Mouse (Mus musculus): ENCODE data around the gene Mindy1. TPM values are rescaled to one million over a fixed set of nuclear protein-coding genes. Genes with fewer than 3 reads are reported as not detected.

Gene Mindy1
- polyA plus RNA-seq, 2 experiments: 45.6 to 45.8 TPM

DNA sequence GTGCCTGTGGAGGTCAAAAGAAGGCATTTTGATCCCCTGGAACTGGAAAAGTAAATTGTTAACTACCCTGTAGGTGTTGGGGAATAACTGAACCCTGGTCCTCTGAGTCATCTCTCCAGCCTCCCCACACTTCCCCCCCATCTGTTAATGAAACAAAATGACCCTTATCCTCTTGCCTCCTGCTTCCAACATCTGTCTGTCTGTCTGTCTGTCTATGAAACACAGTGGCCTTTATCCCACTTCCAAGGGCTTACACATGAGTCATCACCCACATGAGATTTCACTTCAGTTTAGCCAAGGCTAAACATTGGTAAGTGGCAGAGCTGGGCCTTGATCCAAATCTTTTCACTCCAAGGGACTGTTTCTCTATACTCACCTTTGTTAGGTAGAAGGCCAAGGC is 13.3 kb upstream of the Mindy1 start:
- Histone ChIP-seq H3K4me2 (replicated peaks; ENCODE audit: low read depth, low read length, severe bottlenecking) (no peak overlapping the region), H3K4me1 (ENCODE audit: control insufficient read depth, insufficient read depth, low read length) (no peaks in the 10 kb centered on the region), H3K9ac (ENCODE audit: low read depth, low read length, severe bottlenecking) (no peak overlapping the region), H3K27ac (replicated peaks; ENCODE audit: low read depth, low read length) (no peak overlapping the region), H3K27me3 (ENCODE audit: control insufficient read depth, insufficient read depth, low read length) (no peaks in the 10 kb centered on the region), H3K36me3 (ENCODE audit: control insufficient read depth, insufficient read depth, low read length) (peaks cover 50% of the 10 kb centered on the region), H3K9me3 (ENCODE audit: control insufficient read depth, low read length) (no peaks in the 10 kb centered on the region), H3K4me3 (replicated peaks; ENCODE audit: low read length) (no peak overlapping the region)
- ATAC-seq (ENCODE audit: low FRiP score, low read depth) (no peak), DNase-seq (ENCODE audit: low spot score) (no peak)
- no peak for TF ChIP-seq POLR2A (IDR thresholded peaks at IDR 0.05; ENCODE audit: borderline replicate concordance, extremely low read depth, insufficient read depth, insufficient read length)

DNA sequence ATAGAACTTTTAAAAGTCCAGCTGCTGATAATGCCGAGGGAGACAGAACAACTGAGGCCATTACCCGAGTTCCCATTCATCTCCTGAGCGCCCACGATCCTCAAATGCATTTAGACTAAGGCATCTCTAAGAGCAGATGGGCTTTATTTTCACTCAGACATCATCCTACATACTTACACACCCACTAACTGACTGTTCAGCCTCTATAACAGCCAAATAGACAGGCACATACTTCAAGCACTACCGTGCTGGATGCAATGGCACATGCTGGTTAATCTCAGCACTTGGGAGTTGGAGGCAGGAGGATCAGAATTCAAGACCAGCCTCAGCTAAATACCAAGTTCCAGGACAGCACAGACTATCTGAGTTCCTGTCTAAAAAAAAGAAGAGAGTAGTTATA is 11.4 kb upstream of the Mindy1 start:
- Histone ChIP-seq H3K4me3 (replicated peaks; ENCODE audit: low read length) (no peak overlapping the region), H3K9me3 (ENCODE audit: control insufficient read depth, low read length) (no peaks in the 10 kb centered on the region), H3K4me2 (replicated peaks; ENCODE audit: low read depth, low read length, severe bottlenecking) (no peak overlapping the region), H3K9ac (ENCODE audit: low read depth, low read length, severe bottlenecking) (no peak overlapping the region), H3K27ac (replicated peaks; ENCODE audit: low read depth, low read length) (no peak overlapping the region), H3K4me1 (ENCODE audit: control insufficient read depth, insufficient read depth, low read length) (no peaks in the 10 kb centered on the region), H3K27me3 (ENCODE audit: control insufficient read depth, insufficient read depth, low read length) (no peaks in the 10 kb centered on the region), H3K36me3 (ENCODE audit: control insufficient read depth, insufficient read depth, low read length) (peaks cover 35% of the 10 kb centered on the region)
- no peak for DNase-seq (ENCODE audit: low spot score)
- ATAC-seq (ENCODE audit: low FRiP score, low read depth): no peak
- TF ChIP-seq POLR2A (IDR thresholded peaks at IDR 0.05; ENCODE audit: borderline replicate concordance, extremely low read depth, insufficient read depth, insufficient read length): no peak
- 90% methylated on average over 5 of the region's 5 CpGs for WGBS

DNA sequence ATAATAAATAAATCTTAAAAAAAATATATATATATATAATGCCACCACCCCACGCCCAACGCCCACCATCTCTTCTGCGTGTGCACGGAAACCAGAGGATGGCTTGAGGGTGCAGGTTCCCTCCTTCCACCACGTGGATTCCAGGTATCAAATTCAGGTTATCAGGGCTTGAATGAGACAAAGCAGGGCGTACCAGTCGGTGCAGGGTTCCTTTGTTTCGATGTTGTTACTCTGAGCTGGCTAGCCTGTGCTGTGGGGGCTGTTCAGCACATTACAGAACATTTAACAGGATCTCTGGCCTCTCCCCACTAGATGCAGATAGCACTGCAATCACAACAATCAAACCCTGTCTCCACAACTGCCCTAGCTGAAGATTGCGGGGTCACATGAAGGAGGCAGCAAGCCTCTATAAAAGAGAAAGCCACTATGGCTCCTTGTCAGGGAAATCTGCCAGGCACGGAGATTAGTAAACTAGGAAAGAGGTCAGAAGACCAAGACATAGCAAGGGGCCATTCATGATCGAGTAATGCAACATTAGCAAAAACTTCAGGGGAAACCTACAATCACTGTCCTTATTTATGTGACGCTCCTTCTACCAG is 10.3 kb upstream of the Mindy1 start:
- no peaks in the 10 kb centered on the region for H3K27me3 ChIP-seq (ENCODE audit: control insufficient read depth, insufficient read depth, low read length)
- no peak for ATAC-seq (ENCODE audit: low FRiP score, low read depth)
- H3K9ac ChIP-seq (ENCODE audit: low read depth, low read length, severe bottlenecking): no peak overlapping the region
- DNase-seq (ENCODE audit: low spot score): no peak
- no peak overlapping the region for H3K27ac ChIP-seq (replicated peaks; ENCODE audit: low read depth, low read length)
- H3K36me3 ChIP-seq (ENCODE audit: control insufficient read depth, insufficient read depth, low read length): peaks cover 35% of the 10 kb centered on the region
- no peak overlapping the region for H3K4me2 ChIP-seq (replicated peaks; ENCODE audit: low read depth, low read length, severe bottlenecking)
- no peaks in the 10 kb centered on the region for H3K4me1 ChIP-seq (ENCODE audit: control insufficient read depth, insufficient read depth, low read length)
- H3K9me3 ChIP-seq (ENCODE audit: control insufficient read depth, low read length): no peaks in the 10 kb centered on the region
- no peak overlapping the region for H3K4me3 ChIP-seq (replicated peaks; ENCODE audit: low read length)
- WGBS: 88% methylated on average over 12 of the region's 12 CpGs
- no peak for TF ChIP-seq POLR2A (IDR thresholded peaks at IDR 0.05; ENCODE audit: borderline replicate concordance, extremely low read depth, insufficient read depth, insufficient read length)

GRCm38 (mm10) chr3:95273471-95273870 is 7.7 kb upstream of the Mindy1 start:
- H3K27me3 ChIP-seq (ENCODE audit: control insufficient read depth, insufficient read depth, low read length): no peaks in the 10 kb centered on the region
- H3K4me2 ChIP-seq (replicated peaks; ENCODE audit: low read depth, low read length, severe bottlenecking): no peak overlapping the region
- DNase-seq (ENCODE audit: low spot score) (no peak), ATAC-seq (ENCODE audit: low FRiP score, low read depth) (no peak)
- TF ChIP-seq POLR2A (IDR thresholded peaks at IDR 0.05; ENCODE audit: borderline replicate concordance, extremely low read depth, insufficient read depth, insufficient read length): no peak
- H3K9me3 ChIP-seq (ENCODE audit: control insufficient read depth, low read length): no peaks in the 10 kb centered on the region
- H3K36me3 ChIP-seq (ENCODE audit: control insufficient read depth, insufficient read depth, low read length): peaks cover 15% of the 10 kb centered on the region
- H3K9ac ChIP-seq (ENCODE audit: low read depth, low read length, severe bottlenecking): no peak overlapping the region
- 95% methylated on average over 5 of the region's 5 CpGs for WGBS
- H3K4me1 ChIP-seq (ENCODE audit: control insufficient read depth, insufficient read depth, low read length): no peaks in the 10 kb centered on the region
- no peak overlapping the region for H3K4me3 ChIP-seq (replicated peaks; ENCODE audit: low read length)
- H3K27ac ChIP-seq (replicated peaks; ENCODE audit: low read depth, low read length): no peak overlapping the region

DNA sequence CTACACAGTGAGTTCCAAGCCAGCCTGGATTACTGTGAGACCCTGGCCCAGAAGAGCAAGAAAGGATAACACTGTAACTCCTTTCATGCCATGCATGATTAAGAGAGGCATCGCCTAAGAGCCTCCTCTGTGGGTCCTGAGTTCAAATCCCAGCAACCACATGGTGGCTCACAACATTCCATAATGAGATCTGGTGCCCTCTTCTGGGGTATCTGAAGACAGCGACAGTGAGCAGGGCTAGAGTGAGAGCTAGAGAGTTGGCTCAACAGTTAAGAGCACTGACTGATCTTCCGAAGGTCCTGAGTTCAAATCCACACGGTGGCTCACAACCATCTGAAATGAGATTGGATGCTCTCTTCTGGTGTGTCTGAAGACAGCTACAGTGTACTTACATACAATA is 6.7 kb upstream of the Mindy1 start:
- WGBS: 93% methylated on average over 4 of the region's 4 CpGs
- Histone ChIP-seq H3K4me3 (replicated peaks; ENCODE audit: low read length) (no peak overlapping the region), H3K27ac (replicated peaks; ENCODE audit: low read depth, low read length) (no peak overlapping the region), H3K9ac (ENCODE audit: low read depth, low read length, severe bottlenecking) (no peak overlapping the region), H3K27me3 (ENCODE audit: control insufficient read depth, insufficient read depth, low read length) (no peaks in the 10 kb centered on the region), H3K4me1 (ENCODE audit: control insufficient read depth, insufficient read depth, low read length) (no peaks in the 10 kb centered on the region), H3K9me3 (ENCODE audit: control insufficient read depth, low read length) (no peaks in the 10 kb centered on the region), H3K36me3 (ENCODE audit: control insufficient read depth, insufficient read depth, low read length) (peaks cover 6% of the 10 kb centered on the region; the same call in 1 of the 2 replicates), H3K4me2 (replicated peaks; ENCODE audit: low read depth, low read length, severe bottlenecking) (no peak overlapping the region)
- ATAC-seq (ENCODE audit: low FRiP score, low read depth): no peak
- DNase-seq (ENCODE audit: low spot score): no peak
- no peak for TF ChIP-seq POLR2A (IDR thresholded peaks at IDR 0.05; ENCODE audit: borderline replicate concordance, extremely low read depth, insufficient read depth, insufficient read length)

DNA sequence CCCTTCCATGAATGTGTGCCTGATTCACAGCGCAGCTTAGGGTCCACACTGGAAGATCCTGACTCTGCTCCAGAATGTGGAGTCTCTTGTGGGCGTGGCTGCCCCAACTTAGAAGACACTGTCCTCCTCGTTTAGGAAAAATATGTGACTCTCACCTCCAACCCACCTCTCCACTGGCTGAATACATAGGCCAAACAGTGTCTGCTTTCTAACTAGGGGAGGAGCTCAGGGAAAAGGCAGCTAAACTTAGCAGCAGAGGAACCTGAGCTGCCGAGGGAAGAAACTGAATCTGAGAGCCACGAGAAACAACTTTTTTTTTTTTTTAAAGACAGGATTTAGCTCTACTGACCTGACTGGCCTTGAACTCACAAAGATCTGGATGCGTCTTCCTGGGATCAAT is 6.0 kb upstream of the Mindy1 start:
- no peak overlapping the region for H3K27ac ChIP-seq (replicated peaks; ENCODE audit: low read depth, low read length)
- 0 out of 2 replicates have a peak, but pooled peaks cover 4% of the 10 kb centered on the region for H3K36me3 ChIP-seq (ENCODE audit: control insufficient read depth, insufficient read depth, low read length)
- 81% methylated on average over 6 of the region's 6 CpGs for WGBS
- H3K9me3 ChIP-seq (ENCODE audit: control insufficient read depth, low read length): no peaks in the 10 kb centered on the region
- no peak overlapping the region for H3K4me3 ChIP-seq (replicated peaks; ENCODE audit: low read length)
- H3K4me1 ChIP-seq (ENCODE audit: control insufficient read depth, insufficient read depth, low read length): no peaks in the 10 kb centered on the region
- DNase-seq (ENCODE audit: low spot score) (no peak), ATAC-seq (ENCODE audit: low FRiP score, low read depth) (no peak)
- H3K9ac ChIP-seq (ENCODE audit: low read depth, low read length, severe bottlenecking): no peak overlapping the region
- no peak overlapping the region for H3K4me2 ChIP-seq (replicated peaks; ENCODE audit: low read depth, low read length, severe bottlenecking)
- TF ChIP-seq POLR2A (IDR thresholded peaks at IDR 0.05; ENCODE audit: borderline replicate concordance, extremely low read depth, insufficient read depth, insufficient read length): no peak
- no peaks in the 10 kb centered on the region for H3K27me3 ChIP-seq (ENCODE audit: control insufficient read depth, insufficient read depth, low read length)

All from limb, embryonic 14.5 days (tissue).